Mouse (Mus musculus) cerebellum, adult 2 months (tissue): ENCODE measurements at regions not wholly inside any gene's neighbourhood (a gene's known extent, or its start where the extent isn't known, plus 50 kb on each side); places are given as distances from the start of the nearest gene placed in this dataset.

Source experiments
- DNase-seq, 2 experiments: peaks; one replicate each; pipeline ENCODE4 v3.0.0; 2021
- H3K27ac ChIP-seq: fragments of 200-500 bp; 2 replicates; pipeline ENCODE4 v1.5.1; 2012; ENCODE audit warnings: low read length, control low read depth, inconsistent platforms; ENCODE audit not compliant: insufficient read depth
- H3K27me3 ChIP-seq: fragments of 200-500 bp; 2 replicates; pipeline ENCODE4 v1.6.1; 2012; ENCODE audit warnings: inconsistent platforms, mild to moderate bottlenecking, low read length, moderate library complexity; ENCODE audit not compliant: control insufficient read depth, insufficient read depth
- H3K4me1 ChIP-seq: fragments of 200-500 bp; 2 replicates; pipeline ENCODE4 v1.6.1; 2011; ENCODE audit warnings: low read length; ENCODE audit not compliant: control insufficient read depth, insufficient read depth
- H3K4me3 ChIP-seq: fragments of 200-500 bp; replicated peaks from 2 replicates; pipeline ENCODE3; 2011; ENCODE audit warnings: mild to moderate bottlenecking, low read depth, low read length, control low read depth; ENCODE audit not compliant: insufficient read depth
- CTCF ChIP-seq: fragments of 200-500 bp; IDR thresholded peaks from 2 replicates; pipeline ENCODE4 v1.5.1; 2011; ENCODE audit warnings: low read depth, mild to moderate bottlenecking, control low read depth, low read length, moderate library complexity, borderline replicate concordance; ENCODE audit not compliant: insufficient read depth
- POLR2A ChIP-seq: fragments of 200-500 bp; IDR thresholded peaks from 2 replicates; pipeline ENCODE4 v1.6.1; 2011; ENCODE audit warnings: low read length, control low read depth, borderline replicate concordance; ENCODE audit not compliant: insufficient read depth
- WGBS: fragments of 180-500 bp; shearing (Covaris S2); methylation state at CpG from one replicate; pipeline ENCODE4 v1.1.7; 2018; 5-methylcytosine and 5-hydroxymethylcytosine counted together

DNA sequence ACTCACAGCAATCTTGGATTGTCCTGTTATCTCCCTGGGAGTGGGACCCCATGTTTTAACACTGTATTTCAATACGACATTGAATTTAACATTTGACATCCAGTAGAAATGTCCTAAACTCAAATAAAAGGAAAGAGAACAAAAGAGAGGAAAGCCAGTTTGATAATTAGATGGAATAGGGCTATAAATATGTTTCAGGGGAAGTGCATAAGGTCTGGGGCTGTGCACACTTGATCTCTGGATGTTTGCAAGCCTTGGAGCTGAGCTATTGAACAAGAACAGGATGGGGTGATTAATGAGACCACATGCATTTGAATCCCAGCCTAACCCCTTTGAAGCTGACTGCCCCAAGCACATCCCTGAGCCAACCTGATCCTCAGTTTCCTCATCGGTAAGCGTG, 264.0 kb upstream of the Npvf start:
- no peak for DNase-seq
- WGBS = 81% methylated on average over 3 of the region's 3 CpGs
- Histone ChIP-seq H3K4me1 (no peaks in the 10 kb centered on the region), H3K27ac (no peak overlapping the region), H3K4me3 (no peak overlapping the region), H3K27me3 (no peaks in the 10 kb centered on the region)
- TF ChIP-seq CTCF = no peak
- no peak for TF ChIP-seq POLR2A

- Histone ChIP-seq H3K4me1 (no peaks in the 10 kb centered on the region), H3K4me3 (no peak overlapping the region), H3K27ac (no peak overlapping the region), H3K27me3 (no peaks in the 10 kb centered on the region)
- TF ChIP-seq POLR2A = no peak
- TF ChIP-seq CTCF = no peak
- 93% methylated on average over 3 of the region's 3 CpGs for WGBS
- DNase-seq = no peak
These were observed 268.0 kb upstream of the Npvf start for GRCm38 (mm10) chr6:50922235-50922634.

GRCm38 (mm10) chr6:50924571-50924970, 270.3 kb upstream of the Npvf start:
- DNase-seq = no peak
- Histone ChIP-seq H3K27me3 (no peaks in the 10 kb centered on the region), H3K27ac (no peak overlapping the region)

DNA sequence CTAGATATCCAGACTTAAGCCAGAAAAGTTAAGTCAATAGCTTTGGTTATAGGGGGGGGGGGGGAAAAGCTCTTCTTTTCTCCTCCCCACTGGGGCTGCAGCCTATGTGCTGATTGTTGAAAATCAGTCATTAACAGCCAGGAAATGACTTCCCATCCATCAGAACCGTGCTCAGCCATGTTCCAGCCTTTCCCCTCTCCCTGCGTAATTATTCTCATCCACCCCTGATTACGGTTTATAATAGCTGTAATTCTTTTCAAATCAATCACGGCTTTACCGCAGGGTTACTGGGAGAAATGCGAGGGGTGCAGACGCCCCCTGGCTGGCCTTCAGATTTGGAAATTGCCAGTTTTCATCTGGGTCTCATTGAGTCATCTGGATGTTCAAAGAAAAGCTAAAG, 270.8 kb upstream of the Npvf start:
- WGBS = 71% methylated on average over 7 of the region's 7 CpGs
- H3K27ac ChIP-seq = no peak overlapping the region
- TF ChIP-seq CTCF = no peak
- no peak for TF ChIP-seq POLR2A

More at GRCm38 (mm10) chr6:50924571-50924970, 270.3 kb upstream of the Npvf start:
- Histone ChIP-seq H3K4me3 (no peak overlapping the region), H3K4me1 (no peaks in the 10 kb centered on the region)
- no peak for TF ChIP-seq CTCF
- WGBS = 71% methylated on average over 5 of the region's 5 CpGs

GRCm38 (mm10) chr6:50926313-50926712, 272.1 kb upstream of the Npvf start:
- no peak for DNase-seq
- 66% methylated on average over 1 of the region's 1 CpGs for WGBS
- TF ChIP-seq POLR2A = no peak
- TF ChIP-seq CTCF = no peak
- H3K4me1 ChIP-seq = no peaks in the 10 kb centered on the region
- no peaks in the 10 kb centered on the region for H3K27me3 ChIP-seq
- no peak overlapping the region for H3K27ac ChIP-seq
- no peak overlapping the region for H3K4me3 ChIP-seq

More for the DNA sequence above, 270.8 kb upstream of the Npvf start:
- Histone ChIP-seq H3K4me3 (no peak overlapping the region), H3K27me3 (no peaks in the 10 kb centered on the region), H3K4me1 (no peaks in the 10 kb centered on the region)
- DNase-seq = no peak

DNA sequence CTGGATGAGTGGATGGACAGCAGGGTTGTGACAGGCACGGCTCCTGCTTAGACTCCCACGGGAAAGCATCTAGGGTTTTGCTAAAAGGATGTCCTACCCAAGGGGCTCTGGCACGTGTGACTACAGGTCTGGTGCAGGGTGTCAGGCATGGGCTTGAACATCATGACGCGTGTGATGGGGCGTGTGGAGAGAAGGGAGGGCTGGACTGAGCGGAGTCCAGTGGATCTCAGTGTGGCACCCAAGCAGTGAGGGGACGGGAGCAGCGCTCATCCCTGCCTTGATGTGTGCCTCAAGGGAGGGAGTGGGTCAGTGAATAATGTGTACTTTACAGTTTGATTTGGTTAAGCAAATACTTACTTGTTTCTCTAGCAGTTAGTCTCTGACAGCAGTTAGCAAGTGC, 275.3 kb upstream of the Npvf start:
- peaks cover 7% of the 10 kb centered on the region; the same call in 1 of the 2 replicates for H3K4me1 ChIP-seq
- TF ChIP-seq POLR2A (no peak), CTCF (no peak)
- H3K27me3 ChIP-seq = no peaks in the 10 kb centered on the region
- H3K4me3 ChIP-seq = no peak overlapping the region
- no peak for DNase-seq
- H3K27ac ChIP-seq = no peak overlapping the region
- 75% methylated on average over 9 of the region's 9 CpGs for WGBS

- H3K4me3 ChIP-seq = no peak overlapping the region
- no peaks in the 10 kb centered on the region for H3K27me3 ChIP-seq
- 10% methylated on average over 6 of the region's 6 CpGs for WGBS
- peak; percentile 74 to 82 for DNase-seq
- TF ChIP-seq CTCF (no peak), POLR2A (no peak)
- H3K27ac ChIP-seq = no peak overlapping the region
- H3K4me1 ChIP-seq = peaks cover 10% of the 10 kb centered on the region; the same call in 1 of the 2 replicates
These were observed 279.3 kb upstream of the Npvf start for GRCm38 (mm10) chr6:50933510-50933909.

GRCm38 (mm10) chr6:50934245-50934644, 280.0 kb upstream of the Npvf start:
- no peak overlapping the region for H3K4me3 ChIP-seq
- H3K4me1 ChIP-seq = peaks cover 10% of the 10 kb centered on the region; the same call in 1 of the 2 replicates
- no peak for TF ChIP-seq CTCF
- TF ChIP-seq POLR2A = no peak
- WGBS = 85% methylated on average over 10 of the region's 10 CpGs
- H3K27ac ChIP-seq = no peak overlapping the region
- DNase-seq = no peak
- H3K27me3 ChIP-seq = no peaks in the 10 kb centered on the region

- no peak for DNase-seq
- Histone ChIP-seq H3K27me3 (no peaks in the 10 kb centered on the region), H3K4me1 (peaks cover 10% of the 10 kb centered on the region; the same call in 1 of the 2 replicates), H3K27ac (no peak overlapping the region), H3K4me3 (no peak overlapping the region)
- 40% methylated on average over 8 of the region's 8 CpGs for WGBS
- TF ChIP-seq CTCF = no peak
- TF ChIP-seq POLR2A = no peak
These were observed 282.1 kb upstream of the Npvf start for GRCm38 (mm10) chr6:50936306-50936705.
